Mouse (Mus musculus) erythroblast, embryonic 14.5 days (primary cell): ENCODE results near the gene Vcan. TPM values are rescaled to one million over a fixed set of nuclear protein-coding genes. Genes with fewer than 3 reads are reported as not detected.

Experiments
- H3K27me3 ChIP-seq: 2 replicates; pipeline ENCODE4 v1.6.1; 2012; ENCODE audit warnings: inconsistent platforms; ENCODE audit not compliant: control insufficient read depth
- H3K36me3 ChIP-seq: 2 replicates; pipeline ENCODE4 v1.6.1; 2012; ENCODE audit warnings: mild to moderate bottlenecking, inconsistent platforms; ENCODE audit not compliant: control insufficient read depth
- H3K4me1 ChIP-seq: 2 replicates; pipeline ENCODE4 v1.6.1; 2012; ENCODE audit warnings: inconsistent platforms; ENCODE audit not compliant: control insufficient read depth
- H3K4me3 ChIP-seq: replicated peaks from 2 replicates; pipeline ENCODE3; 2012; ENCODE audit warnings: moderate library complexity, mild to moderate bottlenecking, inconsistent platforms
- H3K9me3 ChIP-seq: 2 replicates; pipeline ENCODE4 v1.6.1; 2012; ENCODE audit warnings: low read length, inconsistent platforms, mixed read lengths; ENCODE audit not compliant: control insufficient read depth
- GATA1 ChIP-seq: IDR thresholded peaks from 2 replicates; pipeline ENCODE4 v1.6.1; 2012; ENCODE audit warnings: low read length, inconsistent platforms, mixed read lengths
- TAL1 ChIP-seq: IDR thresholded peaks from 3 replicates; pipeline ENCODE4 v1.6.1; 2012; ENCODE audit warnings: low read length, inconsistent platforms, mixed read lengths
- polyA plus RNA-seq: library from polyadenylated mRNA; stranded (reverse); fragments of >175 nt; gene quantifications from 2 replicates; pipeline ENCODE4 v1.2.3, GENCODE M21; 2012

Vcan gene
- polyA plus RNA-seq, 1 experiment = not detected

- TF ChIP-seq TAL1 (no peak), GATA1 (no peak)
- Histone ChIP-seq H3K4me3 (no peak overlapping the region), H3K4me1 (no peaks in the 10 kb centered on the region), H3K9me3 (no peaks in the 10 kb centered on the region), H3K36me3 (no peaks in the 10 kb centered on the region), H3K27me3 (no peaks in the 10 kb centered on the region)
Measured at GRCm38 (mm10) chr13:89683490-89683889, 58.8 kb downstream of the Vcan start.

GRCm38 (mm10) chr13:89682254-89682653, 60.1 kb downstream of the Vcan start:
- Histone ChIP-seq H3K27me3 (no peaks in the 10 kb centered on the region), H3K9me3 (no peaks in the 10 kb centered on the region), H3K4me1 (no peaks in the 10 kb centered on the region), H3K36me3 (no peaks in the 10 kb centered on the region), H3K4me3 (no peak overlapping the region)
- TF ChIP-seq TAL1 (no peak), GATA1 (no peak)

DNA sequence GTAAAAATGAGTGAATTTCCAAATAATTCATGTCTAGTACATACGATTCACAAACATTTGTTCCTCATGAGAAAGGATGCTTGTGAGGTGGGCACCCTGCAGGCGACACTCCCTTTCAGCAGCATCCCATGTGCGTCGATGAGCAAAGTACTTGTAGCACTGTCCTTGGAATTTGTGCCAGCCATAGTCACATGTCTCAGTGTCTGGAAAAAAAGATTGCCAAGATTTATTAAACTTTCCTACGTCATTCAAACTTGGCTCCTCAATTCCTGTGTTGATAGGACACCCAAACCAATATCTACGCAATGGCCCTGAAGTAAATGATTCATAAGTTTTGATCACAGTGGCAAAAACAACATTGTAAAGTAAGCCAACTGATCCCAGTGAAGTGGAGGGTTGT, 62.6 kb downstream of the Vcan start:
- no peak for TF ChIP-seq TAL1
- TF ChIP-seq GATA1 = no peak
- no peaks in the 10 kb centered on the region for H3K27me3 ChIP-seq
- H3K4me1 ChIP-seq = no peaks in the 10 kb centered on the region
- no peaks in the 10 kb centered on the region for H3K36me3 ChIP-seq
- H3K9me3 ChIP-seq = no peaks in the 10 kb centered on the region
- H3K4me3 ChIP-seq = no peak overlapping the region

DNA sequence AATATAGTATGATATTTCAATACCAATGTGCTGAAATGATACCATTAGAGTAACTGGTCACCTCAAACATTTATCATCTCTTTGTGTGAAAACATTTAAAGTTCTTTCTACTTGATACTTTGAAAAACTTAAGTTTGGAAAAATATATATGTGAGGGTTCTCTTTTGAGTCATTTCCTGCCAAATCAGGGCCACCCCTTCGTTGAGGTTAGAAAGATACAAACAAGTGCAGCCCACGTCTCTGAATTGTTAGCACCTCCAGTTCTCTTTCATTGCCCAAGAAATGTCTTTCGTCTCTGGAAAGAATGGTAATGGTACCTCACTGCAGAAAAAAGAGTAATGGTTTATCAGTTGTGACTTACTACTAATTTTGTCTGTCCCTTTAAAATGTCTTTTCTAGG, 71.8 kb downstream of the Vcan start:
- no peaks in the 10 kb centered on the region for H3K9me3 ChIP-seq
- no peak for TF ChIP-seq TAL1
- no peak for TF ChIP-seq GATA1
- no peaks in the 10 kb centered on the region for H3K4me1 ChIP-seq
- no peaks in the 10 kb centered on the region for H3K36me3 ChIP-seq
- no peak overlapping the region for H3K4me3 ChIP-seq
- H3K27me3 ChIP-seq = no peaks in the 10 kb centered on the region

DNA sequence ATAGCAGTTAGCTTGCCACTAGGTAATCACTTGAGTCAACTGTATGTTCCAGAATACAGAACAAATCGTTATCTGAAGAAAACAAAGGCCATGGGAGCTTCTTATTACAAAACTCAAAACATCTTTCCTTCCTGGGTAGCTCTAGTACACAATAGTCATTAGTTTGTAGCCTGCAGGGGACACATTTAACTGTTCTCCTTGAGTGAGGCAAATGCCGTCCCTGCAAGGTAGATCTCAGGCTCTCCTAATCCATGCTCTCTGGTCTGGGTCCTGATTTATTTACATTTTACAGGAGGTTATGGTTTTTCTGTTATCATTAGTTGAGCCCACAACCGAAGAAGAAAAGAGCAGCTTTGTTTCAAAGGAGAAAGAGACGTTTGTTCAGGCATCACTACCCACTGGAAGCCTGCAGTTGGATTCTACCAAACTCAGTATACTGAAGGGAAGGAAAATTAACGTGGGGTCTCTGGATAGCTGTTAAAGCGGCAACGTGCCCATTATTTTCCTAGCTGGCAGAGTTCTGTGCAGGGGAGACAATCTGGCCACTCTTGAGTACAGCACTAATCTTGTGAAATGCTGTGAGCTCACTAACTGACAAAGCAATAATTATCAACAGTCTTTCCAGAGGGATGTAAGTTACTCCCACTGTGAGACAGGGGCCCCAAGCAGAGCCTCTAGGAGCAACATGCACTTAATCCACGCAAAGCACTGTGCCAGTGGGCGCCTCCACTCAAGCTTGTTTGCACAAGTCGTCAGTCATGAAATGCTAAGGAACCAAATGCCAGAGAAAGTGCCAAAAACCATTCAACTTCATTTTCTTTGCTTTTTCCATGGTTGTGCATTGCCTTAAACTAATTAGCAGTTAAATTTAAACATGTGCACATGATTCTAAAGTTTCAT, 73.1 kb downstream of the Vcan start:
- H3K27me3 ChIP-seq = no peaks in the 10 kb centered on the region
- no peaks in the 10 kb centered on the region for H3K4me1 ChIP-seq
- no peak overlapping the region for H3K4me3 ChIP-seq
- TF ChIP-seq GATA1 = no peak
- no peak for TF ChIP-seq TAL1
- H3K36me3 ChIP-seq = no peaks in the 10 kb centered on the region
- H3K9me3 ChIP-seq = no peaks in the 10 kb centered on the region

DNA sequence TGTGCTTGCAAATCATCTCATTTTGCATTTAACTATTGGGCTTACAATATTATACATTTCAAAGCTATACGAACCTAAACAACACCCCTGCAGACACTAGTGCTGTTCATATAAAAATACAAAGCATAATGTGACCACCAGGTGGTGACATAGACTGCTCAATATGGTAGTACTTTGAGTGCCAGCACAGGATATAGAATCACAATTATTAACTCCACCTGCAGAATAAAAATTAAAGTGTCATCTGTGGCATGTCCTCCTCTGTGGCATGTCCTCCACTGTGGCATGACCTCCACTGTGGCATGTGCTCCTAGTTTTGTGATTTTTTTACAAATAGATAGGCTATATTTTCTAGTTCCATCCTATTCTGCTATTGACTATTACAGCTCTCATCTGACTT, 74.2 kb downstream of the Vcan start:
- Histone ChIP-seq H3K4me1 (no peaks in the 10 kb centered on the region), H3K4me3 (no peak overlapping the region), H3K9me3 (no peaks in the 10 kb centered on the region), H3K27me3 (no peaks in the 10 kb centered on the region), H3K36me3 (no peaks in the 10 kb centered on the region)
- TF ChIP-seq TAL1 = no peak
- TF ChIP-seq GATA1 = no peak

GRCm38 (mm10) chr13:89661688-89662087, 80.6 kb downstream of the Vcan start:
- Histone ChIP-seq H3K9me3 (no peaks in the 10 kb centered on the region), H3K4me3 (no peak overlapping the region), H3K27me3 (no peaks in the 10 kb centered on the region), H3K4me1 (no peaks in the 10 kb centered on the region), H3K36me3 (no peaks in the 10 kb centered on the region)
- TF ChIP-seq TAL1 (no peak), GATA1 (no peak)

DNA sequence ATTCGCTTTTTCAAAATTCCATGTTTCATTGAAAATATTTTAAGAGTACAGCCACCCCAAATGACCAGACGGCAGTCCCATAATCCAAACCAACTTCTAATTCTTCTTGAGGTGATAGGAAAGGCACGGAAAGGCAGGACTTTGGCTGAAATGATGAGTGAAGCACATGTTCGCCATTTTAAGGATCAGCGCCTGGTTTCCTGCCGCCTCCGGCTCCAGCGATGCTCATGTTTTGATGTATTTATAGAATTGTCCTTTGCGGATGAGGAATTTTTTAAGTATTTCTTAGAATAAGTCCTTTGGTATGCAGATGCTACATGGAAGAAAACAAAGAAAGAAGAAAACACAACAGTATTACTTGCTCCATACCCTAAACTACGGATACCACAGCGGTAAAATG, 85.3 kb downstream of the Vcan start:
- no peaks in the 10 kb centered on the region for H3K36me3 ChIP-seq
- TF ChIP-seq GATA1 (no peak), TAL1 (no peak)
- no peaks in the 10 kb centered on the region for H3K27me3 ChIP-seq
- H3K9me3 ChIP-seq = no peaks in the 10 kb centered on the region
- no peaks in the 10 kb centered on the region for H3K4me1 ChIP-seq
- H3K4me3 ChIP-seq = no peak overlapping the region

DNA sequence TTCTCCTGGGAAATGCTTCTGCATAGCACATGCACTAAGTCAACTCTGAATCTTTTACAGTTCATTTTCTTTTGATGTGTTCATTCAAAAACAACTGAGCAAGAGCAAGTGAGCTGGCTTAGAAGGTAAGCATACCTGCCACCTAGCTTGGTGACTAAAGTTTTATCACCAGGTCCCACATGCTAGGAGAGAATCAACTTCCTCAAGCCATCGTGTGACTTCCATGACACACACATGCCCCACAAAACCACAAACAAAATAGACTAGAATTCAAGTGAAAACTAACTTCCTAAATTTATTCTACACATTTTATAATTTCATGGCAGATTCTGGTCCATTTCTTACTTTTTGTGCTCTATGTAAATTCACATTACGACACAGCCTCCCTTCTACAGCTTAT, 89.0 kb downstream of the Vcan start:
- H3K4me3 ChIP-seq = no peak overlapping the region
- TF ChIP-seq TAL1 = no peak
- TF ChIP-seq GATA1 = no peak
- no peaks in the 10 kb centered on the region for H3K4me1 ChIP-seq
- H3K27me3 ChIP-seq = no peaks in the 10 kb centered on the region
- no peaks in the 10 kb centered on the region for H3K9me3 ChIP-seq
- no peaks in the 10 kb centered on the region for H3K36me3 ChIP-seq
